Mouse (Mus musculus) ES-E14 (cell line): ENCODE measurements at regions not wholly inside any gene's neighbourhood (a gene's known extent, or its start where the extent isn't known, plus 50 kb on each side); places are given as distances from the start of the nearest gene placed in this dataset.

Source experiments
- CHD2 ChIP-seq: IDR thresholded peaks from 2 replicates; pipeline ENCODE4 v1.6.1; 2014; ENCODE audit warnings: mild to moderate bottlenecking, low read depth, low read length, inconsistent platforms
- HCFC1 ChIP-seq: IDR thresholded peaks from 2 replicates; pipeline ENCODE4 v1.6.1; 2012; ENCODE audit warnings: low read length, inconsistent platforms, borderline replicate concordance; ENCODE audit not compliant: insufficient read depth
- ZC3H11A ChIP-seq: IDR thresholded peaks from 2 replicates; pipeline ENCODE4 v1.6.1; 2012; ENCODE audit warnings: low read depth, mild to moderate bottlenecking, inconsistent platforms, low read length, borderline replicate concordance
- ZNF384 ChIP-seq: IDR thresholded peaks from 2 replicates; pipeline ENCODE4 v1.6.1; 2012; ENCODE audit warnings: low read depth, low read length, inconsistent platforms

GRCm38 (mm10) chr14:80522536-80522935 is 538.7 kb downstream of the Olfm4 start:
- TF ChIP-seq ZNF384 (no peak), ZC3H11A (no peak), CHD2 (no peak), HCFC1 (no peak)
